Mouse (Mus musculus) induced T-regulatory cell, adult 2 months (primary cell): Measurements from ENCODE around the gene Filip1l.

Experiments used
- DNase-seq: peaks from one replicate; pipeline ENCODE4 v3.0.0-alpha.2; 2012; ENCODE audit warnings: low read depth

Filip1l gene

GRCm38 (mm10) chr16:57352751-57353150, at the start of gene Filip1l:
Gene Filip1l, plus strand, starts transcription at chr16:57353093.
- no peak for DNase-seq

DNA sequence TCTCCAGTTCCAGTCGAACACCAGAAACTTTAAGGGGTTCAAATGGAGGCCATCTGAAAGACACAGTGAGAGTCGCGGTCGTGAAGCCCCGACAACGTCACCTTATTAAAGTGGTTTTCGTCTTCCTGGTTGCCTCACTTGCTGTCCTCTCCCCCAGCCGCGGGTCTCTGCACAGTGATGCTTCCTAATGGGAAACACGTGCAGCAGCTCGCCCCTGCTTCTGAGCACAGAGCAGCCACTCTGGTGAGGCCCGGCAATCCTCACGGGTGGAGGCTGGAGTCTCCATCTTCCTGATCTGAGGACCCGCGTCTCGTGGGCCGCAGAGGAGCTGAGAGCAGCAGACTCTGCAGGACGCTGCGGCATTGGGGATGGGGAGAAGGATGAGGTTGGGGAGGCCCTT, 49.2 kb upstream of the Filip1l start:
- DNase-seq = no peak

GRCm38 (mm10) chr16:57305463-57305862, 47.4 kb upstream of the Filip1l start:
- DNase-seq = no peak

DNA sequence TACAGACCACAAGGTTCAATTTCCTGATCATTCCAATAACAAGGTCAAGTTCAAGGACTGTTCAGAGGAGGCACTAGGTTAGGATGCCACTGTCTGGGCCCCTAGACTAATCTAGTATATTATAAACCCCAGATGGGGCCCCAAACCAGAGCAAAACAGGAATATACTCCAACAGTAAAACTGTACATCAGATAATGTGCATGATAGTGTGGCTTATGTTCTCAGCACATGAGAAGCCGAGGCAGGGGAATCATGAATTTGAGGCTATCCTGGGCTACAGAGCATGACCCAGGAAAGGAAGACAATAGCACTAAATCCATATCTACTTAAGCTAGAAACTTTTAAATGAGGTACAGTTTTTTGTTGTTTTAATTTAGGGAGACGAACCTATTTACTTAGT, 40.8 kb upstream of the Filip1l start:
- DNase-seq = no peak

GRCm38 (mm10) chr16:57313487-57313886, 39.4 kb upstream of the Filip1l start:
- no peak for DNase-seq

DNA sequence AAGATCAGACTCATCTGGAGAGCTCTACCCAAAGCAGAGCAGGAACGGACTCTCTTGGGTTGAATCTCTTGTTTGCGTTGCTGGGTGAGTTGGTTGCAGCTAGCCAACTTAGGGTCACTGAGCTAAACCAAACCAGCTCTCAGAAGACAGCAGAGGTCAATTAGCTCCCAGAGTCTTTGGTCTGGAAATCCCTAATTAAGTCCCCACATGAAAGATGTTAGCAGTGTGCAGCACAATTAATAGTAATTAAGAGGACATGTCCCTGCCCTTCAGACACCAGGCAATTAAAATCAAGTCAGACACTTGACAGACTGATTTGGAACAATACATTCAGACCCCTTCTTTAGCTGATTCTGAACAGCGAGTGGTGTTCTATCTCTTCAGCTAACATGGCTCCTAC, 38.7 kb upstream of the Filip1l start:
- no peak for DNase-seq

DNA sequence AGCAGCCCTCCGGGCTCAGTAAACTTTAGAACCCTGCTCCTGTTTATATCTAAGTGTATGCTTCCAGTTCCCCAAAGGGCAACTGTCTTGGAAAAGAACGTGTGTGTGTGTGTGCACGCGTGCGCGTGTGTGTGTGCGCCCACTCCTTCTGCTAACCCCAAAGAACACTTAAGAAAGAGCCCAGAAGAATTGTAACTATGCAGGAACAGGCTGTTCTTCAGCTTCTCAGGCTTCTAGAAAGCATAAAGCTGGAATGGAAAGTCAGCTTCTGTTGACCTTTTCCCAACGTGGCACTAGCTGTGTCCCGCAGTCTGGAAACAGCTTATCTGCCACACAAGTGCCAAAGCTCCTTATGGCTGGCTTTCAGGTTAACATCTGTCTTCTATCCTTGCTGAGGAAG, 37.9 kb upstream of the Filip1l start:
- no peak for DNase-seq

GRCm38 (mm10) chr16:57317127-57317526, 35.8 kb upstream of the Filip1l start:
- no peak for DNase-seq

GRCm38 (mm10) chr16:57317882-57318636, 34.8 kb upstream of the Filip1l start:
- DNase-seq = peak; percentile 17

GRCm38 (mm10) chr16:57318637-57319125, 34.2 kb upstream of the Filip1l start:
- DNase-seq = no peak

DNA sequence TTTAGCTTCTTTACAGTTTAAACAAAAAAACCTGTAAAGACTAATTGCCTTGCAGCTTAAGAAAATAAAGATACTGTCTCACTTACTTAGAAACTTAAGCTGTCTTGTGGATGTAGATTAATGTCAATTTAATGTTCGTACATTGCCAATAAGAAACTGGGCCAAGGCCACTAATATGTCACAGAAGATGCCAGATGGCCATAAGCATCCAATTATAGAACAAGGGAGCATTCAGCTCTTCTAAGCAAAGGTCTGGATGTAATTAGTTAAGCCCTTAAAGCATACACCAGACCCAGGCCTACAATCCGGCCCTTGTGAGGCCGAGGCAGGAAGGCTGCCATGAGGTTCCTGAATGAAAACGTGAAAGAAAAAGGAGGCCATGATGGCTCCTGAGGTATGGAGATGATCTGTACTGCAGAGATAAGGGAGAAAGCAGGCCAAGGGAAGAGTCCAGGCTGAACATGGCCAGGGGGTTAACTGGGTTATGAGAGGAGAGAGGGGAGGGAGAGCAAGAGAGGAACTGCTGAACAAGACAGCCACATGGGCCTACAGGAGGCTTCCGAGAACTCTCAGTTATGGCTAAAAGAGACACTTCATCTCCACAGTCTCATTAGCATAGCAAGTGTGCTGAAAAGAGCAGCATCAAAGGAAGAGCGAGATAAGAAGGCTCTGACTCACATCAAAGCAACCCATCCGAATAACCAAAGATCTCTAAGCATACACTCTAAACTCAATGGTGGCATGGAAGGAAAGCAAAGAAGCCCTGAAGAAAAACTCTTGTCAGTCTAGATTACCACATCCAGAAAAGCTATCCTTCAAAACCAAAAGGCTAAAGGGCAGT, 33.4 kb upstream of the Filip1l start:
- DNase-seq = peak; percentile 25

DNA sequence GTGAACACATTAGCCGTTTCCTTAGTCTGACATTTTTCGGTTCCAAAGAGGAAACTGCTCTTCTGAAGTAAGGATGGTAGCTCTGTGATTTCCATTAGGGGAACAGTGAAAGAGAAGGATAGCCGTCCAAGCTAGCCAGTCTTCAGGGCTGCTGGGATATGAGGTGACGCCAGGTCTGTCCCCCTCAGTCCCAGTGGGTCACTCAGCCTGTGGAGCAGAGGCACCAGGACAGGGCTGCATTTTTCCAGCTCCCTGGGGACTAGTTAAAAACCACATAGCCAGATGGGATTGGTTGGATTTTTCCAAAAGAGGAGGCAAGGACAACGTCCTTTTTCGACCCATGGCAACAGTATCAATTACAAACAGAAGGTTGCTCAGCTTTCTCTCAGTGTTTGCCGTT, 25.9 kb upstream of the Filip1l start:
- no peak for DNase-seq

DNA sequence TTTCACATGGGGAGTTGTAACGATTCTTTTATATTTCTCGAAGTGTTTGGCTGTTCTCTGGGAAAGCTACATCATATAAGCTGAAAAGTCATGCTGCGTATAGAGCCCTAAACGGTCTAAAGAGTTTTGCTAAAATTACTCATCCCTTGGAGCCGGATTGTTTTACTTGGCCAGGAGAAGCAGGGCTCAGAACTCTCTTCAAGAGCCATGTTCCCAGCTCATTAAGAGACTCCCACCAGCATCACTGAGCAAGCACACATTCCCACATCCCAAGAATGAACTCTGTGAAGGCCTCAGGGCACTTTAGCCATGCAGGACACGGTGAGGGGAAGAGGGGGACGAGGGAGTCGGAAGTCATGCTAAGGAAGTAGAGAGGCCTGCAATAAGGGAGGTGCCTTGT, 23.9 kb upstream of the Filip1l start:
- no peak for DNase-seq

DNA sequence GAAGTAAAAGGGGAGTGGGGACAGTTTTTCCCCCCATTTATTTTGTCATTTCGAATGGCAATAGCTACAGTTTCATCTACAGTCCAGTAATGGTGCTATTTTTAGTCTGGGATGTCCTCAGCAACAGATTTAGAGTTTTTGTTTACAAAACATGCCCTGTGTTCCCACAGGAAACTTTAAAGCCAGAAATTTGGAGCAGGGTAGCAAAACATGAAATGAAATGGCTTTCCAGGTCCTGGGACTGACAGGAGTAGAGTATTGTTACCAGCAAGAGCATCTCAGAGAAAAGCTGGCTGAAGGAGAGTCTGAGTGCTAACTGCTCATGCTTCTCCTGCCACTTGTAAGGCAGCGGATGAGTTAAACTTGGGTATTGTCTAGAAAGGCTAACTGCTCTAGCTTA, 22.8 kb upstream of the Filip1l start:
- no peak for DNase-seq

GRCm38 (mm10) chr16:57332301-57332700, 20.6 kb upstream of the Filip1l start:
- DNase-seq = no peak

- DNase-seq = peak; percentile 58
These were observed 16.0 kb upstream of the Filip1l start for GRCm38 (mm10) chr16:57336770-57337423.

GRCm38 (mm10) chr16:57339765-57340612, 12.9 kb upstream of the Filip1l start:
- no peak for DNase-seq

DNA sequence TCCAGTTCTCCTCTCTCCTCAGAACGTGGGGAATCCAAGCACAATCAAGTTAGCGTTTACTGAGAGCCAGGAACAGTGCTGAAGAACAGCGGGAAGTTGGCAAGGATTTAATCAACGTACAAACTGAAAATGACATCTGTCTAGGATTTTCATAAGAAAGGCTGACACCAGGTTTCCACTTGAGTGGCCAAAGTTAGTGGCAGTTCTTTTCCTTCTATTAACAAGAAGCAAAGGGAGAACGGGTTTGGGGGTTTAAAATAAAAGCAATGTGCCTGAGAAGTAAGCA, 12.3 kb upstream of the Filip1l start:
- no peak for DNase-seq

GRCm38 (mm10) chr16:57346258-57346657, 6.6 kb upstream of the Filip1l start:
- DNase-seq = no peak

GRCm38 (mm10) chr16:57349039-57349438, 3.9 kb upstream of the Filip1l start:
- DNase-seq = no peak

DNA sequence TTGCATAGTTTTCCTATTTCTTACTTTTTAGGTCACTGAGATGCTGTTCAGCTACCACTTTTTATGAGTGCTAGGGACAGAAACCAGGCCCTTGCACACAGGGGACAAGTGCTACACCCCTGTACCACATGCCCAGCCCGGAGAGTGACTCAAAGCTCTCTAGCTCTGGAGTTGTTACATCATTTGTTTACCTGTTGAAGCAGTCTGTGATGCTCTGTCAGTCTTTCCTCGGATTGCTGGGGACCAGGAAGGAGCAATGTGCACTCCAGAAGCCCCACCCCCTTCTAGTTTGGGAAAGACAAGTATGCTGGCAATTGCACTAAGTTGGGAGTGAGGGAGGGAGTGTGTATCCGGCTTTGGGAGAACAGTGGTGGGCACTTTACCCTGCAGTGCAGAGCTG, 3.2 kb upstream of the Filip1l start:
- no peak for DNase-seq

- no peak for DNase-seq
These were observed 351 bp downstream of the Filip1l start for GRCm38 (mm10) chr16:57353166-57353721.
